Mouse (Mus musculus) midbrain, postnatal 0 days (tissue): ENCODE measurements around the gene Zfp248. TPM values are rescaled to one million over a fixed set of nuclear protein-coding genes. Genes with fewer than 3 reads are reported as not detected.

Experiments
- ATAC-seq: fragments of 200-750 bp; cut with Nextera tagmentation; 2 replicates; pipeline ENCODE4 v1.8.0; 2017; ENCODE audit warnings: moderate number of reproducible peaks, mild to moderate bottlenecking, moderate TSS enrichment, moderate library complexity; ENCODE audit not compliant: low FRiP score
- DNase-seq: peaks from one replicate; pipeline ENCODE4 v3.0.0-alpha.2; 2015; ENCODE audit warnings: low spot score
- H3K27ac ChIP-seq: fragments of 300-500 bp; sonication (generic); 2 replicates; pipeline ENCODE4 v1.5.1; 2014; ENCODE audit warnings: low read depth, mild to moderate bottlenecking, low read length, mixed read lengths
- H3K27me3 ChIP-seq: fragments of 300-500 bp; sonication (generic); 2 replicates; pipeline ENCODE4 v1.6.1; 2014; ENCODE audit warnings: low read length, control low read depth, mixed read lengths; ENCODE audit not compliant: insufficient read depth
- H3K36me3 ChIP-seq: fragments of 300-500 bp; sonication (generic); 2 replicates; pipeline ENCODE4 v1.6.1; 2014; ENCODE audit warnings: low read length, control low read depth, mixed read lengths; ENCODE audit not compliant: insufficient read depth
- H3K4me1 ChIP-seq: fragments of 300-500 bp; sonication (generic); 2 replicates; pipeline ENCODE4 v1.6.1; 2014; ENCODE audit warnings: mild to moderate bottlenecking, control low read depth, antibody characterized with exemption, low read length, mixed read lengths; ENCODE audit not compliant: insufficient read depth
- H3K4me2 ChIP-seq: fragments of 300-500 bp; sonication (generic); 2 replicates; pipeline ENCODE4 v1.6.1; 2014; ENCODE audit warnings: low read depth, mild to moderate bottlenecking, low read length, mixed read lengths; ENCODE audit not compliant: poor library complexity, severe bottlenecking
- H3K4me3 ChIP-seq: fragments of 300-500 bp; sonication (generic); 2 replicates; pipeline ENCODE4 v1.5.1; 2014; ENCODE audit warnings: low read depth, mild to moderate bottlenecking, low read length, moderate library complexity
- H3K9ac ChIP-seq: fragments of 300-500 bp; sonication (generic); replicated peaks from 2 replicates; pipeline ENCODE4 v1.6.1; 2014; ENCODE audit warnings: mild to moderate bottlenecking, low read length, moderate library complexity, mixed read lengths; ENCODE audit not compliant: poor library complexity, severe bottlenecking
- H3K9me3 ChIP-seq: fragments of 300-500 bp; sonication (generic); 2 replicates; pipeline ENCODE4 v1.6.1; 2016; ENCODE audit warnings: low read length, control low read depth
- CTCF ChIP-seq: IDR thresholded peaks from 2 replicates; pipeline ENCODE4 v1.5.1; 2016; ENCODE audit warnings: antibody characterized with exemption, mild to moderate bottlenecking
- WGBS: fragments of 180-500 bp; shearing (Covaris S2); extraction: QIAGEN DNeasy Blood & Tissue Kit; methylation state at CpG from one replicate; pipeline ENCODE4 v1.1.7; 2014; 5-methylcytosine and 5-hydroxymethylcytosine counted together
- microRNA-seq: library from miRNA; unstranded; fragments of <30 nt; microRNA quantifications from one replicate; pipeline ENCODE4, GENCODE M21; 2016; ENCODE audit warnings: borderline number of aligned reads
- polyA plus RNA-seq: library from polyadenylated mRNA; unstranded; fragments of >200 nt; fragmentation: Nextera tagmentation; extraction: Ambion mirVana; gene quantifications from 2 replicates; pipeline ENCODE4 v1.2.1, GENCODE M21; 2015
- total RNA-seq: library from RNA; depleted of rRNA; stranded (reverse); fragments of >200 nt; gene quantifications from 2 replicates; pipeline ENCODE4 v1.2.3, GENCODE M21; 2014; rRNA removed

Gene Zfp248
- total and polyA plus RNA-seq, 2 experiments from 2014 or later = 9.5 to 11.5 TPM

GRCm38 (mm10) chr6:118380630-118381029, 74.7 kb downstream of the Zfp248 start:
- Histone ChIP-seq H3K27ac (no peak overlapping the region), H3K9me3 (no peaks in the 10 kb centered on the region), H3K27me3 (no peaks in the 10 kb centered on the region), H3K9ac (no peak overlapping the region), H3K4me3 (no peak overlapping the region), H3K4me1 (no peaks in the 10 kb centered on the region), H3K4me2 (no peak overlapping the region), H3K36me3 (peaks cover 20% of the 10 kb centered on the region; the same call in 1 of the 2 replicates)
- no peak for TF ChIP-seq CTCF
- WGBS = 71% methylated on average over 3 of the region's 3 CpGs
- ATAC-seq (no peak), DNase-seq (no peak)

GRCm38 (mm10) chr6:118379451-118380167, 75.7 kb downstream of the Zfp248 start:
- Histone ChIP-seq H3K4me3 (no peak overlapping the region), H3K4me1 (no peaks in the 10 kb centered on the region), H3K36me3 (peaks cover 18% of the 10 kb centered on the region; the same call in 1 of the 2 replicates), H3K9ac (no peak overlapping the region), H3K27ac (no peak overlapping the region), H3K9me3 (no peaks in the 10 kb centered on the region), H3K4me2 (peak overlapping the region; percentile 40), H3K27me3 (no peaks in the 10 kb centered on the region)
- peak; percentile 87 for DNase-seq
- peak; percentile 89 for ATAC-seq
- TF ChIP-seq CTCF = peak; percentile 98
- 25% methylated on average over 20 of the region's 20 CpGs for WGBS

GRCm38 (mm10) chr6:118377611-118378010, 77.7 kb downstream of the Zfp248 start:
- no peak overlapping the region for H3K9ac ChIP-seq
- DNase-seq (peak; percentile 42), ATAC-seq (no peak)
- no peaks in the 10 kb centered on the region for H3K4me1 ChIP-seq
- H3K36me3 ChIP-seq = no peaks in the 10 kb centered on the region
- H3K4me3 ChIP-seq = no peak overlapping the region
- TF ChIP-seq CTCF = no peak
- WGBS = 39% methylated on average over 7 of the region's 10 CpGs
- no peak overlapping the region for H3K4me2 ChIP-seq
- no peak overlapping the region for H3K27ac ChIP-seq
- no peaks in the 10 kb centered on the region for H3K9me3 ChIP-seq
- no peaks in the 10 kb centered on the region for H3K27me3 ChIP-seq

Small RNA genes within 50 kb of the gene (microRNA-seq; reads per million reads assigned to microRNA genes)
- not detected for gene Gm25953

Other genes starting within 250 kb of the Zfp248 start
- gene Bms1, start 36.1 kb downstream of the Zfp248 start, total RNA-seq = 16.0 and 28.9 TPM in 2 replicates
- gene Bms1, start 36.1 kb downstream of the Zfp248 start, polyA plus RNA-seq = 12.5 and 14.0 TPM in 2 replicates
- gene Zfp9, start 23.8 kb upstream of the Zfp248 start, total RNA-seq = 20.7 and 21.7 TPM in 2 replicates
- gene Zfp9, start 23.8 kb upstream of the Zfp248 start, polyA plus RNA-seq = 7.6 and 9.8 TPM in 2 replicates
- gene Ankrd26, start 106.7 kb upstream of the Zfp248 start, total RNA-seq = 7.7 and 8.2 TPM in 2 replicates
- 13.2 and 15.3 TPM in 2 replicates for gene Ankrd26, start 106.7 kb upstream of the Zfp248 start, polyA plus RNA-seq